Mouse (Mus musculus) layer of hippocampus, adult 2 months (tissue): ENCODE data around the gene Rpl6. TPM values are rescaled to one million over a fixed set of nuclear protein-coding genes. Genes with fewer than 3 reads are reported as not detected.

Experiments used
- DNase-seq, 2 experiments: peaks; one replicate each; pipeline ENCODE4 v3.0.0; 2022; ENCODE audit warnings: low spot score in 2 of 2
- H3K27ac ChIP-seq: fragments of 200-600 bp; 2 replicates; pipeline ENCODE4 v1.8.1; 2022
- H3K4me3 ChIP-seq: fragments of 200-600 bp; 2 replicates; pipeline ENCODE4 v1.8.1; 2022; ENCODE audit warnings: mild to moderate bottlenecking
- CTCF ChIP-seq: fragments of 200-600 bp; conservative IDR thresholded peaks from 2 replicates; pipeline ENCODE4 v1.8.1; 2022; ENCODE audit warnings: antibody characterized with exemption, mild to moderate bottlenecking, moderate library complexity
- total RNA-seq, 2 experiments: library from RNA; stranded (reverse); gene quantifications; 2 replicates each; pipeline ENCODE4 v1.2.3; 2021

The Rpl6 gene
- total RNA-seq, 2 experiments from 2014 or later = 472 to 483 TPM

- no peak for DNase-seq
- no peak for TF ChIP-seq CTCF
- Histone ChIP-seq H3K4me3 (no peak overlapping the region), H3K27ac (no peak overlapping the region)
Measured at GRCm38 (mm10) chr5:121254977-121255376, 50.7 kb downstream of the Rpl6 start.

Other genes with a start within 250 kb of the Rpl6 start
- gene Rph3a, start 194.4 kb upstream of the Rpl6 start, total RNA-seq = 100 to 1,000 TPM; 226 to 235 TPM
- 10 to 100 TPM; 94.9 to 97.9 TPM for gene Ptpn11, start 13.1 kb upstream of the Rpl6 start, total RNA-seq
- 100 to 1,000 TPM; 170 to 175 TPM for gene Hectd4, start 15.7 kb downstream of the Rpl6 start, total RNA-seq
- 10 to 100 TPM; 79.8 to 82.8 TPM for gene Trafd1, start 181.2 kb downstream of the Rpl6 start, total RNA-seq
- gene Naa25, start 193.5 kb downstream of the Rpl6 start, total RNA-seq = 10 to 100 TPM; 37.2 to 40.9 TPM
- gene Tmem116, start 247.4 kb downstream of the Rpl6 start, total RNA-seq = 1 to 10 TPM; 7.7 to 8.6 TPM
- 100 to 1,000 TPM; 127 to 144 TPM for gene Erp29, start 248.0 kb downstream of the Rpl6 start, total RNA-seq